Mouse (Mus musculus): ENCODE measurements at regions not wholly inside any gene's neighbourhood (a gene's known extent, or its start where the extent isn't known, plus 50 kb on each side); places are given as distances from the start of the nearest gene placed in this dataset.
A peak's percentile ranks its signal among the peaks of the same experiment; 100 is the strongest.

GRCm38 (mm10) chr11:24297763-24298162 is 219.9 kb downstream of the Bcl11a start:
- H3K9ac ChIP-seq = no peak overlapping the region
- H3K36me3 ChIP-seq = no peaks in the 10 kb centered on the region
- H3K4me3 ChIP-seq (replicated peaks) = no peak overlapping the region
- peaks cover 21% of the 10 kb centered on the region for H3K27me3 ChIP-seq
- H3K4me1 ChIP-seq = peaks cover 19% of the 10 kb centered on the region
- no peak for ATAC-seq (replicated peaks; ENCODE audit: low FRiP score)
- H3K27ac ChIP-seq = no peak overlapping the region
- H3K4me2 ChIP-seq = no peak overlapping the region
- H3K9me3 ChIP-seq (replicated peaks) = no peaks in the 10 kb centered on the region
- WGBS = 57% methylated on average over 5 of the region's 5 CpGs

GRCm38 (mm10) chr11:24300351-24300750 is 222.5 kb downstream of the Bcl11a start:
- 87% methylated on average over 4 of the region's 4 CpGs for WGBS
- Histone ChIP-seq H3K27me3 (peaks cover 18% of the 10 kb centered on the region), H3K4me2 (no peak overlapping the region), H3K9ac (no peak overlapping the region), H3K4me1 (peaks cover 24% of the 10 kb centered on the region), H3K9me3 (replicated peaks) (no peaks in the 10 kb centered on the region), H3K27ac (no peak overlapping the region), H3K36me3 (no peaks in the 10 kb centered on the region), H3K4me3 (replicated peaks) (no peak overlapping the region)
- ATAC-seq (replicated peaks; ENCODE audit: low FRiP score) = no peak

GRCm38 (mm10) chr11:24301201-24301600 is 223.3 kb downstream of the Bcl11a start:
- H3K27me3 ChIP-seq = peaks cover 25% of the 10 kb centered on the region
- peaks cover 30% of the 10 kb centered on the region for H3K4me1 ChIP-seq
- no peaks in the 10 kb centered on the region for H3K36me3 ChIP-seq
- no peak overlapping the region for H3K4me2 ChIP-seq
- no peaks in the 10 kb centered on the region for H3K9me3 ChIP-seq (replicated peaks)
- no peak overlapping the region for H3K4me3 ChIP-seq (replicated peaks)
- no peak overlapping the region for H3K9ac ChIP-seq
- ATAC-seq (replicated peaks; ENCODE audit: low FRiP score) = no peak
- WGBS = 60% methylated on average over 3 of the region's 3 CpGs
- no peak overlapping the region for H3K27ac ChIP-seq

- Histone ChIP-seq H3K9ac (no peak overlapping the region), H3K9me3 (replicated peaks) (no peaks in the 10 kb centered on the region), H3K27me3 (peaks cover 20% of the 10 kb centered on the region), H3K36me3 (no peaks in the 10 kb centered on the region), H3K4me2 (peak overlapping the region; percentile 70), H3K27ac (no peak overlapping the region), H3K4me1 (peaks cover 21% of the 10 kb centered on the region), H3K4me3 (replicated peaks) (peak overlapping the region; percentile 38)
- peak; percentile 69; the same call in 1 of the 2 replicates for ATAC-seq (replicated peaks; ENCODE audit: low FRiP score)
- WGBS = 3% methylated on average over 17 of the region's 17 CpGs
Observed at GRCm38 (mm10) chr11:24305145-24305553, 227.3 kb downstream of the Bcl11a start.

- Histone ChIP-seq H3K27me3 (peaks cover 20% of the 10 kb centered on the region), H3K4me2 (peak overlapping the region; percentile 70), H3K9me3 (replicated peaks) (no peaks in the 10 kb centered on the region), H3K36me3 (no peaks in the 10 kb centered on the region), H3K27ac (no peak overlapping the region), H3K4me1 (peaks cover 21% of the 10 kb centered on the region), H3K4me3 (replicated peaks) (peak overlapping the region; percentile 38), H3K9ac (no peak overlapping the region)
- peak; percentile 88 for ATAC-seq (replicated peaks; ENCODE audit: low FRiP score)
- 7% methylated on average over 11 of the region's 11 CpGs for WGBS
Observed at GRCm38 (mm10) chr11:24305691-24306090, 227.8 kb downstream of the Bcl11a start.

- Histone ChIP-seq H3K9me3 (replicated peaks) (no peaks in the 10 kb centered on the region), H3K4me2 (peak overlapping the region; percentile 70), H3K27me3 (peaks cover 20% of the 10 kb centered on the region), H3K4me3 (replicated peaks) (0 out of 2 replicates have a peak overlapping the region, but pooled peaks have one; percentile 38), H3K9ac (no peak overlapping the region), H3K36me3 (no peaks in the 10 kb centered on the region), H3K27ac (no peak overlapping the region), H3K4me1 (peaks cover 21% of the 10 kb centered on the region)
- WGBS = 68% methylated on average over 2 of the region's 2 CpGs
- ATAC-seq (replicated peaks; ENCODE audit: low FRiP score) = no peak
Observed at GRCm38 (mm10) chr11:24306101-24306500, 228.2 kb downstream of the Bcl11a start.

GRCm38 (mm10) chr11:24307601-24308252 is 229.9 kb downstream of the Bcl11a start:
- 62% methylated on average over 6 of the region's 6 CpGs for WGBS
- no peak for ATAC-seq (replicated peaks; ENCODE audit: low FRiP score)
- H3K36me3 ChIP-seq = no peaks in the 10 kb centered on the region
- no peak overlapping the region for H3K9ac ChIP-seq
- no peak overlapping the region for H3K27ac ChIP-seq
- H3K4me2 ChIP-seq = no peak overlapping the region
- H3K4me3 ChIP-seq (replicated peaks) = no peak overlapping the region
- peaks cover 20% of the 10 kb centered on the region for H3K27me3 ChIP-seq
- H3K4me1 ChIP-seq = peaks cover 21% of the 10 kb centered on the region
- H3K9me3 ChIP-seq (replicated peaks) = no peaks in the 10 kb centered on the region

GRCm38 (mm10) chr11:24308253-24308633 is 230.4 kb downstream of the Bcl11a start:
- H3K9me3 ChIP-seq (replicated peaks) = no peaks in the 10 kb centered on the region
- H3K27ac ChIP-seq = no peak overlapping the region
- no peak overlapping the region for H3K4me3 ChIP-seq (replicated peaks)
- H3K9ac ChIP-seq = no peak overlapping the region
- H3K36me3 ChIP-seq = no peaks in the 10 kb centered on the region
- ATAC-seq (replicated peaks; ENCODE audit: low FRiP score) = no peak
- no peak overlapping the region for H3K4me2 ChIP-seq
- peaks cover 20% of the 10 kb centered on the region for H3K27me3 ChIP-seq
- 14% methylated on average over 1 of the region's 1 CpGs for WGBS
- H3K4me1 ChIP-seq = peaks cover 21% of the 10 kb centered on the region

- H3K27me3 ChIP-seq = no peaks in the 10 kb centered on the region
- no peak overlapping the region for H3K4me2 ChIP-seq
- H3K9me3 ChIP-seq (replicated peaks) = no peaks in the 10 kb centered on the region
- H3K36me3 ChIP-seq = no peaks in the 10 kb centered on the region
- no peak overlapping the region for H3K27ac ChIP-seq
- H3K9ac ChIP-seq = no peak overlapping the region
- no peak overlapping the region for H3K4me3 ChIP-seq (replicated peaks)
- no peaks in the 10 kb centered on the region for H3K4me1 ChIP-seq
- ATAC-seq (replicated peaks; ENCODE audit: low FRiP score) = no peak
- WGBS = 77% methylated on average over 1 of the region's 1 CpGs
Observed at GRCm38 (mm10) chr11:24314046-24314445, 236.2 kb downstream of the Bcl11a start.

- H3K9ac ChIP-seq = no peak overlapping the region
- H3K9me3 ChIP-seq (replicated peaks) = no peaks in the 10 kb centered on the region
- no peak overlapping the region for H3K4me2 ChIP-seq
- H3K36me3 ChIP-seq = no peaks in the 10 kb centered on the region
- no peak overlapping the region for H3K27ac ChIP-seq
- no peak overlapping the region for H3K4me3 ChIP-seq (replicated peaks)
- no peak for ATAC-seq (replicated peaks; ENCODE audit: low FRiP score)
- no peaks in the 10 kb centered on the region for H3K4me1 ChIP-seq
- WGBS = 77% methylated on average over 3 of the region's 3 CpGs
- no peaks in the 10 kb centered on the region for H3K27me3 ChIP-seq
Observed at GRCm38 (mm10) chr11:24315582-24315981, 237.7 kb downstream of the Bcl11a start.

GRCm38 (mm10) chr11:24316198-24316597 is 238.3 kb downstream of the Bcl11a start:
- no peaks in the 10 kb centered on the region for H3K9me3 ChIP-seq (replicated peaks)
- no peak overlapping the region for H3K4me2 ChIP-seq
- H3K9ac ChIP-seq = no peak overlapping the region
- H3K27ac ChIP-seq = no peak overlapping the region
- WGBS = 68% methylated on average over 4 of the region's 4 CpGs
- no peaks in the 10 kb centered on the region for H3K4me1 ChIP-seq
- no peaks in the 10 kb centered on the region for H3K36me3 ChIP-seq
- no peaks in the 10 kb centered on the region for H3K27me3 ChIP-seq
- no peak overlapping the region for H3K4me3 ChIP-seq (replicated peaks)
- ATAC-seq (replicated peaks; ENCODE audit: low FRiP score) = no peak

GRCm38 (mm10) chr11:24317989-24318735 is 240.3 kb downstream of the Bcl11a start:
- H3K9me3 ChIP-seq (replicated peaks) = no peaks in the 10 kb centered on the region
- no peak for ATAC-seq (replicated peaks; ENCODE audit: low FRiP score)
- no peak overlapping the region for H3K4me2 ChIP-seq
- H3K27ac ChIP-seq = no peak overlapping the region
- H3K27me3 ChIP-seq = no peaks in the 10 kb centered on the region
- no peak overlapping the region for H3K9ac ChIP-seq
- H3K4me1 ChIP-seq = no peaks in the 10 kb centered on the region
- no peak overlapping the region for H3K4me3 ChIP-seq (replicated peaks)
- WGBS = 77% methylated on average over 2 of the region's 2 CpGs
- no peaks in the 10 kb centered on the region for H3K36me3 ChIP-seq
